Mouse (Mus musculus): Measurements from ENCODE around the gene Mthfs. TPM values are rescaled to one million over a fixed set of nuclear protein-coding genes. Genes with fewer than 3 reads are reported as not detected.
"Not testable (repeated sequence)": the region's sequence is repeated elsewhere in the genome, so short reads cannot be mapped to it uniquely, and the experiment has no call there.

Mthfs gene
- polyA plus RNA-seq, 1 experiment: 10.8 TPM

DNA sequence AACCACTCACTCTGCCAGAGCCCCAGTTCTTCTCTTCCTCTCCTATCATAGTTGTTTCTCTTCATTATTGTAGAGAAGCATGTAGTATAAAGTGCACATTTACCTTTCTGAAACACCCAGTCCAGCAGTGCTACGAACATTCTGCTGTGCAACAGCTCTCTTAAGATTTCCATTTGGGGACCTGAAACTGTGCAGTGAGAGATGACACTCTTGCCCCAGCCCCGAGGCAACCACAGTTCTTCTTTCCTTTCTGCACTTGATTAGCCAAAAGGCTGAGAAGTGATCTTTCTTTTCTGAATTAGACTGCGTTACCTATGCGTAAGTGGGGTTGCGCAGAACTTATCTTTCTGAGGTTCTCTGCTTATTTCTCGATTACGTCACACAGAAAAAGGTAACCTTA, 17.6 kb downstream of the Mthfs start:
- TF ChIP-seq POLR2A (IDR thresholded peaks at IDR 0.05; ENCODE audit: insufficient read depth, low read length) (no peak), EP300 (IDR thresholded peaks at IDR 0.05; ENCODE audit: insufficient read depth, low read depth, low read length) (no peak), CTCF (IDR thresholded peaks at IDR 0.05; ENCODE audit: low read depth, low read length) (no peak)
- H3K9me3 ChIP-seq (replicated peaks; ENCODE audit: control insufficient read depth, insufficient read depth, low read length, poor library complexity, severe bottlenecking): no peaks in the 10 kb centered on the region
- H3K4me1 ChIP-seq (ENCODE audit: control insufficient read depth, insufficient read depth, low read length): no peaks in the 10 kb centered on the region
- no peak overlapping the region for H3K4me3 ChIP-seq (ENCODE audit: low read depth, low read length)
- no peaks in the 10 kb centered on the region for H3K36me3 ChIP-seq (ENCODE audit: control insufficient read depth, insufficient read depth, low read length, poor library complexity, severe bottlenecking)
- H3K9ac ChIP-seq (ENCODE audit: low read depth, poor library complexity, severe bottlenecking): no peak overlapping the region
- H3K27ac ChIP-seq (ENCODE audit: insufficient read depth, low read length): no peak overlapping the region
- no peaks in the 10 kb centered on the region for H3K27me3 ChIP-seq (ENCODE audit: control insufficient read depth, insufficient read depth, low read length, poor library complexity, severe bottlenecking)

DNA sequence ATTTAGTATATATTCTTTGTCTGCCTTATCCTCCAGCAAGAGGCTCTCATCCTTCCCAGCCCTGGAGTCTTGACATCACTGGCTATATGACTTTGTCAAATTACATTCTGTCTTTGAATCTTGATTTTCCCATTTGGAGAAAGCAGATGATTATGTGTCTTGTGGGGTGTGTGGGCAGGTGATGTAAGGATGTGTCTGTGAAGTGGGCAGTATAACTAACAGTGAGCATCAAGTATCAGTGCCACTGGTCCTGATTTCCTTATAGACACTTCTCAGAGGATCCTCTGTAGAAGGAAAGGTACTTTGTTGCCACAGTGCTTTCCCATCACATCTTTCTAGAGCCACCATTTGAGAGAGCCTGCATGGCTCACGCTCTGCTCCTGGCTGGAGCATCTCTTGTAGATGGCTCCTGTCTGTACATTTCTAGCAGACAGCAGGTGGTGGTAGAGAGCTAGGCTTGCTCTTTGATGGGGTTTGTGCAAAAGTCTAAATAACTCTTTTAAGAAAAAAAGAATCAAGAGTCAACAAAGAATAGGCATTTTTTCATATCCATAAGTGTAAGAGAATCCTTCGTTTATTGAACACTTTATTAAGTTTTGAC, 20.5 kb downstream of the Mthfs start:
- not testable (repeated sequence) for H3K27ac ChIP-seq (ENCODE audit: insufficient read depth, low read length); H3K4me1 ChIP-seq (ENCODE audit: control insufficient read depth, insufficient read depth, low read length); H3K9ac ChIP-seq (ENCODE audit: low read depth, poor library complexity, severe bottlenecking); H3K36me3 ChIP-seq (ENCODE audit: control insufficient read depth, insufficient read depth, low read length, poor library complexity, severe bottlenecking); H3K4me3 ChIP-seq (ENCODE audit: low read depth, low read length); H3K27me3 ChIP-seq (ENCODE audit: control insufficient read depth, insufficient read depth, low read length, poor library complexity, severe bottlenecking); H3K9me3 ChIP-seq (replicated peaks; ENCODE audit: control insufficient read depth, insufficient read depth, low read length, poor library complexity, severe bottlenecking)

DNA sequence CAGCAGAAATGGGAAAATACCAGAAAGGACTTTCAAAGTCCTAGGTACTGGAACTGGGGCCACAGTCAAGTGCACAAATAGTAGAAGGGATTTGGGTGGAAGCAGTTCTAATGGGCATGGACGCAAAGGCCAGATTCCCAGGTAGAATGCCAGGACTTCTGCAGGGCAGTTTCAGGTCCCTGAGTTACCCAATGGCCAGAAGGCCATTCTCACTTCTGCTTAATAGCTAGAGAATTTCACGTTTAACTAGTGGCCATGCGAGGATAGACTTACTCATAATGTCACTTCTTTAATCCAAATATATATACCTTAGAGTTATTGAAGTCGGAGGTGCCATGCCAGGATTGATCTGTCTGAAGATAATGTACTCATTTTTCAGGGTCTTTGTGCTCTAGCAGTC, 26.7 kb downstream of the Mthfs start:
- not testable (repeated sequence) for H3K27me3 ChIP-seq (ENCODE audit: control insufficient read depth, insufficient read depth, low read length, poor library complexity, severe bottlenecking); H3K4me1 ChIP-seq (ENCODE audit: control insufficient read depth, insufficient read depth, low read length); H3K4me3 ChIP-seq (ENCODE audit: low read depth, low read length); H3K9me3 ChIP-seq (replicated peaks; ENCODE audit: control insufficient read depth, insufficient read depth, low read length, poor library complexity, severe bottlenecking); H3K9ac ChIP-seq (ENCODE audit: low read depth, poor library complexity, severe bottlenecking); H3K27ac ChIP-seq (ENCODE audit: insufficient read depth, low read length); H3K36me3 ChIP-seq (ENCODE audit: control insufficient read depth, insufficient read depth, low read length, poor library complexity, severe bottlenecking)

DNA sequence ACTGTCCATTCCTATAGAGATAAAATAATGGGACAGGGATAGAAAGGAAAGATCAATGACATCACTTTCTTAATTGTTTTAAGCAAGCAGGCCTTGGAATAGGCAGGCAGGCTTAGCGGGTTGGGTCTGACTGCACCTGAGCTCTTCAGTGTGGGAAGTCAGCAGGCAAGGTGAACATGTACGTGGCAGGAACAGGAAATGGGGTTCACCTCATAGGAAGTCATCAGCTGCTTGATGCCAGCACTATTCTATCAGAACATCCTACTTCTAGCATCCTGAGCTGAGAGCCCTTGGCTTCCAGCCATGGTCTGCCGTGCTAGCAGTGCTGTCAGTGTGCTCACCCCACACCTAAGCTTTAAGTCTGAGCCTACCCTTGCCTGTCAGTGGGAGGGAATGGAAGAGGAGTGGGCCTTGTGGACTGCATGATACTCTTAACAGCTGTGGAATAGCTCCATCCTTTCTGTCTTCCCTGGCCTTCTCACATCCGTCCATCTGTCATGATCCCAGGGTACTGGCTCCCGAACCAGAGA, 28.6 kb downstream of the Mthfs start:
- H3K27ac ChIP-seq (ENCODE audit: insufficient read depth, low read length); H3K9ac ChIP-seq (ENCODE audit: low read depth, poor library complexity, severe bottlenecking); H3K27me3 ChIP-seq (ENCODE audit: control insufficient read depth, insufficient read depth, low read length, poor library complexity, severe bottlenecking); H3K36me3 ChIP-seq (ENCODE audit: control insufficient read depth, insufficient read depth, low read length, poor library complexity, severe bottlenecking); H3K4me3 ChIP-seq (ENCODE audit: low read depth, low read length); H3K4me1 ChIP-seq (ENCODE audit: control insufficient read depth, insufficient read depth, low read length); H3K9me3 ChIP-seq (replicated peaks; ENCODE audit: control insufficient read depth, insufficient read depth, low read length, poor library complexity, severe bottlenecking): not testable (repeated sequence)

DNA sequence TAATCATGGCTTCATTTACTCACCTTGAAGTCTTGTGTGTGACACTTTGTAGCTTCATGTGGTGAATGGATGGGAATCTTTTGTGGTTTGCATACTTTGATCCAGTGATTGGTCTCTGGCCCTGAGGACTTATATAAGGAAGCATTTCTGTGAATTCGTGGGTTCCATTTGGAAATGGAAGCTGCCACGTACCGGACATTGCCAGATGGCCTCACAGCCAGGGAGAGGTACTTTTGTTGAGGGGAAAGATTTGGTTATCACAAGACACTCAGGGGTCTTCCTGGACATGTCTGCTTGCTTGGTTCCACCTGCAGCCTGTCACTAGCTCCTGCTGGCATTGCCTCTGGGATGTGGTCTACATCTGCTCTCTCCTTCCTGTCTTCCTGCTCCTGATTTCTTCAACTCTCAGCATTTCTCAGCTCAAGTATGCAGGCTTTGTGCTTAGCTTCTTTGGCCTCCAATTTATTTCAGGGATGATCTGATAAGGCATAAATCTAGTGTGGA, 30.1 kb downstream of the Mthfs start:
- not testable (repeated sequence) for H3K9ac ChIP-seq (ENCODE audit: low read depth, poor library complexity, severe bottlenecking); H3K4me1 ChIP-seq (ENCODE audit: control insufficient read depth, insufficient read depth, low read length); H3K27ac ChIP-seq (ENCODE audit: insufficient read depth, low read length); H3K9me3 ChIP-seq (replicated peaks; ENCODE audit: control insufficient read depth, insufficient read depth, low read length, poor library complexity, severe bottlenecking); H3K27me3 ChIP-seq (ENCODE audit: control insufficient read depth, insufficient read depth, low read length, poor library complexity, severe bottlenecking); H3K4me3 ChIP-seq (ENCODE audit: low read depth, low read length); H3K36me3 ChIP-seq (ENCODE audit: control insufficient read depth, insufficient read depth, low read length, poor library complexity, severe bottlenecking)

DNA sequence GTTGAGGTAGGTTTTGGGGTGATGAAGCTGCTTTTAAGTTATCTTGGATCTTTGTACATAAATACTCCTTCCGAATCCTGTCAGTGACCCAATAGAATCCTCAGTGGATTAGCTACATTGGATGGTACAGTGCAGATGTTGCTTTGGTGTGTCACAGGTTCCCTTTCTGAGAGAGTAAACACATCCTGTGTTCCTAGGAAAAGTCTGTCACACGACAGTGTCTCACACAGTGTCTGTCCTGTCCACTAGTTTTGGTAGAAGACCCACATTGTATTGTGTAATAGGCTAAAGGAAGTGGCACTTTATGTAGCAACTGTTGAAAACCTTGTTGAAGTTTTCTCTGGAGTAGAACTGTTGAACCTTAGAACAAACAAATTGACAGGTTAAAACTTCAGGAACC, 42.9 kb downstream of the Mthfs start:
- Histone ChIP-seq H3K9me3 (replicated peaks; ENCODE audit: control insufficient read depth, insufficient read depth, low read length, poor library complexity, severe bottlenecking) (no peaks in the 10 kb centered on the region), H3K4me1 (ENCODE audit: control insufficient read depth, insufficient read depth, low read length) (no peaks in the 10 kb centered on the region), H3K4me3 (ENCODE audit: low read depth, low read length) (no peak overlapping the region), H3K36me3 (ENCODE audit: control insufficient read depth, insufficient read depth, low read length, poor library complexity, severe bottlenecking) (no peaks in the 10 kb centered on the region), H3K27ac (ENCODE audit: insufficient read depth, low read length) (no peak overlapping the region), H3K9ac (ENCODE audit: low read depth, poor library complexity, severe bottlenecking) (no peak overlapping the region), H3K27me3 (ENCODE audit: control insufficient read depth, insufficient read depth, low read length, poor library complexity, severe bottlenecking) (no peaks in the 10 kb centered on the region)
- no peak for TF ChIP-seq EP300 (IDR thresholded peaks at IDR 0.05; ENCODE audit: insufficient read depth, low read depth, low read length)
- no peak for TF ChIP-seq POLR2A (IDR thresholded peaks at IDR 0.05; ENCODE audit: insufficient read depth, low read length)
- no peak for TF ChIP-seq CTCF (IDR thresholded peaks at IDR 0.05; ENCODE audit: low read depth, low read length)
